9 mouse cellular contexts compared by ENCODE assay signal in the genomic region with DNA sequence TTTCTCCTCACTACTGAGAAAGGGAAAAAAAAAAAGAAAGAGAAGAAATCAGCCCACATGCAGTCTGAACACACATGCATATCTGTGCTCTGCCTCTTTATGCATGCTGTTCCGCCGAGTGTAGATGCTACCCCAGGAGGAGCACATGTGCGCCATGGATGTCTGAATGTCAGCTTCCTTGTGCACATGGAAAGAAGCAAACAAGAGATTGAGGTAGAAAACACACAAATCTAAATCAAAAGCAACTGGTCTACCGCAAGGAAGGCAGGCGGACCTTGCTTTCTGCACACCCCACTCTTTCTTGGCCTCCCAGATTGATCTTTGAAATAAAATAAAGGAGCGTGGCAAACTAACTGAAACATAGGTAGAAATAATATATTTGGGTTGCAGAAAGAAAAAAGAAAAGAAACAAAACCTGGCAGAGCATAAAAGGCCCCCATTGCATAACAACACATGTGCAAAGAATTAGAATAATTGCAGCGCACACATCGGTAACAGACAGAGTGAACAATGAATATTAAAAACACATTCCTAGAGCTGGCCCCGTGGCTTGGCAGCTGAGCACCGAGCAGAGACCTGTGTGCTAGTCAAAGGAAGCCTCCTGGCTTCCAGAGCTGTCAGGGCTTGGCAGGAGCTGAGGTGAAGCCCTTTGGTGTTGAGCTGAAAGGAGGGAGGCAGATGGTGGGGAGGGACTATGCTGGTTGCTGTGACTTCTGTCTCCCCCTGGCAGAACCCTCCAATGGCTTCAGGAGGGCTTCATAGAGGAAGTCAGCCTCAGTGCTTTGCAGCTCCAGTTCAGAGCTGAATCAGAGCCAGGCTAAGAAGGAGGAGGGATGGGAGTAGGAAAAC.
A peak's percentile ranks its signal among the peaks of the same experiment; 100 is the strongest.
DNase-seq lines count a peak whose midpoint lies in the region; ATAC-seq lines count a peak whose summit lies in the region.
"Had no signal": no experiment of that assay in that cellular context is flagged by ENCODE, and none has a peak within 500 bp of the region (broad histone marks: within the 10 kb centered on the region; RNA-seq: fewer than 3 reads in every experiment).

No protein-coding gene starts in this region.

- H3K9ac ChIP-seq in forebrain, embryonic 13.5 days: no peak overlapping the region
- no peak overlapping the region for H3K9ac ChIP-seq in midbrain, embryonic 14.5 days (replicated peaks; ENCODE audit: low read length)
- no peak overlapping the region for H3K9ac ChIP-seq in intestine, embryonic 16.5 days (ENCODE audit: low read depth, low read length)

- peak; percentile 29 for DNase-seq in layer of hippocampus, adult 11-12 months (ENCODE audit: low spot score)
- no peak for DNase-seq in layer of hippocampus, adult 9-10 months (ENCODE audit: low spot score)
- peak; percentile 13 to 85 for DNase-seq in layer of hippocampus, postnatal 14 days (ENCODE audit: low spot score in 2 of 2)
- peak; percentile 72 for DNase-seq in midbrain, embryonic 14.5 days
- no peak for DNase-seq in testis, postnatal 10 days (ENCODE audit: low spot score)

- no peak overlapping the region for H3K4me3 ChIP-seq in forebrain, embryonic 13.5 days
- no peak overlapping the region for H3K4me3 ChIP-seq in midbrain, embryonic 14.5 days (replicated peaks; ENCODE audit: low read depth, low read length)
- H3K4me3 ChIP-seq in intestine, embryonic 16.5 days (ENCODE audit: low read length): no peak overlapping the region

- ATAC-seq in forebrain, embryonic 13.5 days: peak; percentile 93
- peak; percentile 86 for ATAC-seq in midbrain, embryonic 14.5 days (ENCODE audit: low FRiP score, low TSS enrichment)
- ATAC-seq in monocyte, adult 5-6 weeks (replicated peaks; ENCODE audit: insufficient number of reproducible peaks, low FRiP score, low TSS enrichment, poor library complexity, severe bottlenecking): no peak
- ATAC-seq in intestine, embryonic 16.5 days: no peak

- no peaks in the 10 kb centered on the region for H3K27me3 ChIP-seq in forebrain, embryonic 13.5 days
- no peaks in the 10 kb centered on the region for H3K27me3 ChIP-seq in midbrain, embryonic 14.5 days (ENCODE audit: control insufficient read depth, insufficient read depth, low read length)
- H3K27me3 ChIP-seq in intestine, embryonic 16.5 days (replicated peaks; ENCODE audit: control insufficient read depth, insufficient read depth, low read length): no peaks in the 10 kb centered on the region

- H3K27ac ChIP-seq in forebrain, embryonic 13.5 days: peak overlapping the region; percentile 58
- H3K27ac ChIP-seq in midbrain, embryonic 14.5 days (replicated peaks; ENCODE audit: low read depth, low read length): peak overlapping the region; percentile 69
- H3K27ac ChIP-seq in intestine, embryonic 16.5 days (ENCODE audit: low read length): no peak overlapping the region
- H3K27ac ChIP-seq: macrophage had no signal

- H3K36me3 ChIP-seq in forebrain, embryonic 13.5 days (ENCODE audit: poor library complexity, severe bottlenecking): no peaks in the 10 kb centered on the region
- H3K36me3 ChIP-seq in midbrain, embryonic 14.5 days (ENCODE audit: control insufficient read depth, insufficient read depth, low read length): no peaks in the 10 kb centered on the region
- H3K36me3 ChIP-seq in intestine, embryonic 16.5 days (ENCODE audit: control insufficient read depth, insufficient read depth, low read length): no peaks in the 10 kb centered on the region

- H3K9me3 ChIP-seq in forebrain, embryonic 13.5 days (replicated peaks): no peaks in the 10 kb centered on the region
- no peaks in the 10 kb centered on the region for H3K9me3 ChIP-seq in midbrain, embryonic 14.5 days (ENCODE audit: control insufficient read depth, low read length)
- no peaks in the 10 kb centered on the region for H3K9me3 ChIP-seq in intestine, embryonic 16.5 days (ENCODE audit: control insufficient read depth, low read length)

- H3K4me1 ChIP-seq in forebrain, embryonic 13.5 days: peaks cover 26% of the 10 kb centered on the region
- H3K4me1 ChIP-seq in midbrain, embryonic 14.5 days (ENCODE audit: control insufficient read depth, insufficient read depth, low read length): peaks cover 20% of the 10 kb centered on the region
- peaks cover 3% of the 10 kb centered on the region; the same call in 1 of the 2 replicates for H3K4me1 ChIP-seq in intestine, embryonic 16.5 days (ENCODE audit: control insufficient read depth, insufficient read depth, low read length)

- H3K4me2 ChIP-seq in forebrain, embryonic 13.5 days: 0 out of 2 replicates have a peak overlapping the region, but pooled peaks have one; percentile 5
- peak overlapping the region; percentile 6; the same call in 1 of the 2 replicates for H3K4me2 ChIP-seq in midbrain, embryonic 14.5 days (ENCODE audit: low read length)
- H3K4me2 ChIP-seq in intestine, embryonic 16.5 days (ENCODE audit: low read depth, low read length): no peak overlapping the region

- 35% methylated on average over 10 of the region's 10 CpGs for WGBS in forebrain, embryonic 13.5 days
- WGBS in midbrain, embryonic 14.5 days: 19% methylated on average over 10 of the region's 10 CpGs
- 66% methylated on average over 10 of the region's 10 CpGs for WGBS in intestine, embryonic 16.5 days

Comparison
In these comparisons a context has a peak if more than half of its experiments do, and no peak if none do; other contexts are left out.
1. DNase-seq: peak in layer of hippocampus, adult 11-12 months (single experiment), layer of hippocampus, postnatal 14 days (2 of 2) and midbrain, embryonic 14.5 days (single experiment); none in layer of hippocampus, adult 9-10 months (single experiment) and testis, postnatal 10 days (single experiment).
2. ATAC-seq: peak in forebrain, embryonic 13.5 days (single experiment) and midbrain, embryonic 14.5 days (single experiment); none in monocyte, adult 5-6 weeks (single experiment) and intestine, embryonic 16.5 days (single experiment).